Mouse (Mus musculus) limb, embryonic 12.5 days (tissue): ENCODE results near the gene Cul7. TPM values are rescaled to one million over a fixed set of nuclear protein-coding genes. Genes with fewer than 3 reads are reported as not detected.

ENCODE experiments used
- ATAC-seq: fragments of 200-750 bp; cut with Nextera tagmentation; 2 replicates; pipeline ENCODE4 v1.8.0; 2017; ENCODE audit warnings: low read depth, moderate TSS enrichment; ENCODE audit not compliant: insufficient number of reproducible peaks, insufficient read depth, low FRiP score, low TSS enrichment
- H3K27ac ChIP-seq: fragments of 300-500 bp; sonication (generic); 2 replicates; pipeline ENCODE4 v1.5.1; 2016; ENCODE audit warnings: mild to moderate bottlenecking, moderate library complexity
- H3K27me3 ChIP-seq: fragments of 300-500 bp; sonication (generic); 2 replicates; pipeline ENCODE4 v1.6.1; 2016; ENCODE audit warnings: mild to moderate bottlenecking, moderate library complexity
- H3K36me3 ChIP-seq: fragments of 300-500 bp; sonication (generic); 2 replicates; pipeline ENCODE4 v1.6.1; 2016; ENCODE audit warnings: mild to moderate bottlenecking, moderate library complexity
- H3K4me1 ChIP-seq: fragments of 300-500 bp; sonication (generic); replicated peaks from 2 replicates; pipeline ENCODE4 v1.6.1; 2016
- H3K4me2 ChIP-seq: fragments of 300-500 bp; sonication (generic); 2 replicates; pipeline ENCODE4 v1.6.1; 2016; ENCODE audit warnings: mild to moderate bottlenecking, moderate library complexity
- H3K4me3 ChIP-seq: fragments of 300-500 bp; sonication (generic); replicated peaks from 2 replicates; pipeline ENCODE4 v1.5.1; 2016; ENCODE audit warnings: mild to moderate bottlenecking
- H3K9ac ChIP-seq: fragments of 300-500 bp; sonication (generic); replicated peaks from 2 replicates; pipeline ENCODE4 v1.6.1; 2016; ENCODE audit warnings: mild to moderate bottlenecking, moderate library complexity
- H3K9me3 ChIP-seq: fragments of 300-500 bp; sonication (generic); 2 replicates; pipeline ENCODE4 v1.6.1; 2016; ENCODE audit warnings: mild to moderate bottlenecking, moderate library complexity
- whole genome bisulfite sequencing: fragments of 180-500 bp; shearing (Covaris S2); methylation state at CpG from one replicate; pipeline ENCODE4 v1.1.7; 2016; 5-methylcytosine and 5-hydroxymethylcytosine counted together
- polyA plus RNA-seq: library from polyadenylated mRNA; unstranded; fragments of >200 nt; fragmentation: Nextera tagmentation; extraction: Ambion mirVana; gene quantifications from 2 replicates; pipeline ENCODE4 v1.2.1, GENCODE M21; 2016

Cul7 gene
- polyA plus RNA-seq, 1 experiment from 2014 or later, result 56.1 TPM

DNA sequence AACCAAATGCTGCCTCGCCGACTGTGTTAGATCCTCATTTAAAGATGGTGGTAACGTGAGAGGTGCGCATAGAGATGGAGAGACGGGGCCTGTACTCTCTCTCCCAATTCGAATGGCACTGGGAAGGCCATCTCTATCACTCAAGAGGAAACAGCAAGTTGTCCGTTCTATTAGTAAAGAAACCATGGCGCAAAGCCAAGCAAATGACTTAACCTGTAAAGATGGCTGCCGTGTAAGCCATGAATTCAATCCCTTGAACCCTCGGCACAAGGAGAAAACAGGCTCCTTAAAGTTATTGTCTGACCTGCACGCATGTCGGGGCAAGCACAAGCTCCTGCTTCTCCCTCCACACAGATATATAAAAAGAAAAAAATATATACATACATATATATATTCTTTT, 32.3 kb upstream of the Cul7 start:
- H3K9ac ChIP-seq, result 0 out of 2 replicates have a peak overlapping the region, but pooled peaks have one; percentile 60
- H3K9me3 ChIP-seq, result no peaks in the 10 kb centered on the region
- H3K27ac ChIP-seq, result peak overlapping the region; percentile 99
- peak overlapping the region; percentile 61 for H3K4me2 ChIP-seq
- H3K4me3 ChIP-seq, result peak overlapping the region; percentile 27
- WGBS, result 6% methylated on average over 12 of the region's 12 CpGs
- no peaks in the 10 kb centered on the region for H3K36me3 ChIP-seq
- H3K27me3 ChIP-seq, result no peaks in the 10 kb centered on the region
- ATAC-seq, result no peak
- peaks cover 95% of the 10 kb centered on the region for H3K4me1 ChIP-seq

GRCm38 (mm10) chr17:46618394-46618768, 31.8 kb upstream of the Cul7 start:
- H3K9ac ChIP-seq, result peak overlapping the region; percentile 60; the same call in 1 of the 2 replicates
- H3K4me1 ChIP-seq, result peaks cover 95% of the 10 kb centered on the region
- no peaks in the 10 kb centered on the region for H3K27me3 ChIP-seq
- H3K4me3 ChIP-seq, result peak overlapping the region; percentile 27
- 2% methylated on average over 6 of the region's 6 CpGs for WGBS
- H3K9me3 ChIP-seq, result no peaks in the 10 kb centered on the region
- peak overlapping the region; percentile 99 for H3K27ac ChIP-seq
- H3K36me3 ChIP-seq, result no peaks in the 10 kb centered on the region
- H3K4me2 ChIP-seq, result peak overlapping the region; percentile 61
- peak; percentile 64 for ATAC-seq

- Histone ChIP-seq H3K9me3 (no peaks in the 10 kb centered on the region), H3K4me2 (peak overlapping the region; percentile 61), H3K36me3 (no peaks in the 10 kb centered on the region), H3K4me3 (peak overlapping the region; percentile 27), H3K27ac (peak overlapping the region; percentile 99), H3K27me3 (no peaks in the 10 kb centered on the region), H3K4me1 (peaks cover 95% of the 10 kb centered on the region), H3K9ac (peak overlapping the region; percentile 60)
- peak; percentile 39; the same call in 1 of the 2 replicates for ATAC-seq
- 3% methylated on average over 27 of the region's 27 CpGs for WGBS
Observed at GRCm38 (mm10) chr17:46618769-46619682, 31.1 kb upstream of the Cul7 start.

DNA sequence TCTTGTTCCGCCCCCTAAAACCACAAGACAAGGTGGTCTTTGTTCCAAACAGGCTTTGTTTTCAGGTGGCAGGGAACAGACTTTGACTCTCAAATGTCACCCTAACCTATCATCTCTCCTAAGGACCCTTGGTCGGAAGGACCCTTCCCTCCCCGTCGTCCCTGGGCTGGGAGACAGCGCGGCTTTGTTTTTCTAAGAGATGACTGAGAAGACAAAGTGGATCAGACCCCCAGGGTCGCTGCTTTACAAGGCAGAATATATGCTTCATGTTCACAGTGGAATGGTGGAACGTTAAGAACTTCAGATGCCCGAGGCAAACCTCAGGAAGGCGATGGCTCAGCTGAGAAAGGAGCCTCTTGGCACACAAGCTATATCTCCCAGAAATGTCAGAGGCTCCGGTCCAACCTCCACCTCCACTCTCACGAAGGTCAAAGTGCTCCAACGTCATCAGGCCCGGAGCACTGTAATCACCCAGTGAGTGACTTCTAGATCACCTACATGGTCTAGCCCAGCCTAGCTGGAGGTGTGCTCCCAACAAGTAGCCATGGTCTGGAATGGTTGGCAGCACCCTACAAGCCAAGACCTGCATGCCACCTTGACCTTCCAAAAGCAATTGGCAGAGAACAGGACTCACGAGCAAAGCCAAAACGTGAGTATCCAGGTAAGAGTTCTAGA, 30.3 kb upstream of the Cul7 start:
- H3K36me3 ChIP-seq, result no peaks in the 10 kb centered on the region
- no peaks in the 10 kb centered on the region for H3K9me3 ChIP-seq
- H3K27ac ChIP-seq, result peak overlapping the region; percentile 99
- H3K4me3 ChIP-seq, result peak overlapping the region; percentile 27
- H3K4me2 ChIP-seq, result peak overlapping the region; percentile 61
- peak overlapping the region; percentile 60 for H3K9ac ChIP-seq
- no peaks in the 10 kb centered on the region for H3K27me3 ChIP-seq
- ATAC-seq, result no peak
- 14% methylated on average over 16 of the region's 16 CpGs for WGBS
- peaks cover 97% of the 10 kb centered on the region for H3K4me1 ChIP-seq

GRCm38 (mm10) chr17:46621324-46621723, 28.8 kb upstream of the Cul7 start:
- H3K9me3 ChIP-seq, result no peaks in the 10 kb centered on the region
- H3K27ac ChIP-seq, result 0 out of 2 replicates have a peak overlapping the region, but pooled peaks have one; percentile 20
- no peaks in the 10 kb centered on the region for H3K36me3 ChIP-seq
- H3K27me3 ChIP-seq, result no peaks in the 10 kb centered on the region
- H3K4me2 ChIP-seq, result peak overlapping the region; percentile 20
- WGBS, result 43% methylated on average over 15 of the region's 15 CpGs
- no peak overlapping the region; the same call in 1 of the 2 replicates for H3K4me3 ChIP-seq
- peaks cover 99% of the 10 kb centered on the region for H3K4me1 ChIP-seq
- H3K9ac ChIP-seq, result no peak overlapping the region
- ATAC-seq, result no peak

GRCm38 (mm10) chr17:46622269-46622668, 27.9 kb upstream of the Cul7 start:
- no peak overlapping the region for H3K27ac ChIP-seq
- H3K4me2 ChIP-seq, result no peak overlapping the region
- H3K9ac ChIP-seq, result no peak overlapping the region
- ATAC-seq, result no peak
- peaks cover 99% of the 10 kb centered on the region for H3K4me1 ChIP-seq
- WGBS, result 65% methylated on average over 11 of the region's 11 CpGs
- no peaks in the 10 kb centered on the region for H3K36me3 ChIP-seq
- H3K9me3 ChIP-seq, result no peaks in the 10 kb centered on the region
- H3K4me3 ChIP-seq, result no peak overlapping the region
- H3K27me3 ChIP-seq, result no peaks in the 10 kb centered on the region

DNA sequence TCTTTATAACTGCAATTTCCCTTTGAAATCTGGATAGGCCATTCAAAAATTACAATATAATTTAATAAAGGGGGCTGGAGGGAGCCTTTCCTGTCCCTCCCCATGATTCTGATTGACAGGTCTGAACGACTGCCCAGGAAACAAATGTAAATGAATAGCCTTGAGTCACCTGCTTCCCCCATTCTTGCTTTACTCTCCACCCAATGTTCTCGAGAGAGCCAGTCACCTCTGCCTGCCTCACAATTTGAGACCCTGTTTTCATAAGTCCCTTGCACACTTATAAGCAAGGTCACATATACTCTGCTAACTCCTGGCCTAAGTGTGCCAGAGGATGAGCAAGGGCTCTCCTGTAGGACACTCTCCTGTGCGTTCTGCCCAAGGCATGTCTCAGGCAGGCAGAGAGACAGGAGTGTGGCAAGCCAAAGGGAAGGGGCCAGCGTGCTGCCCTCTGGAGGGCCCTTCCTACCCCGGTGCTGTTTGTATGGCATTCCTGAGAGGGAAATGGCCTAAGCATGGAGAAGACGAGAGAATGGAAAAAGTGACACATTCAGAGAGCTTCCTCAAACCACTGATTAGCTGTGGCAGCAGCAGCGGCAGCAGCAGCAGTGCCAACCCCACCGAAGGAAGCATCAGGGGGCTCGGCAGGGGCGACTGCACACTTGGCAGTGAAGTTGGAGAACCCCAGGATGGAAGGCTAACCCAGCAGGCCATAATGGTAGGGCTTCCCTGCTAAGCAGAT, 26.1 kb upstream of the Cul7 start:
- no peak for ATAC-seq

GRCm38 (mm10) chr17:46624598-46624997, 25.5 kb upstream of the Cul7 start:
- H3K9me3 ChIP-seq, result no peaks in the 10 kb centered on the region
- 0 out of 2 replicates have a peak overlapping the region, but pooled peaks have one; percentile 15 for H3K4me3 ChIP-seq
- peaks cover 86% of the 10 kb centered on the region for H3K4me1 ChIP-seq
- peak overlapping the region; percentile 73 for H3K27ac ChIP-seq
- no peak for ATAC-seq
- H3K4me2 ChIP-seq, result peak overlapping the region; percentile 44
- 34% methylated on average over 12 of the region's 12 CpGs for WGBS
- no peaks in the 10 kb centered on the region for H3K36me3 ChIP-seq
- no peaks in the 10 kb centered on the region for H3K27me3 ChIP-seq
- H3K9ac ChIP-seq, result peak overlapping the region; percentile 40; the same call in 1 of the 2 replicates

More for the DNA sequence above, 26.1 kb upstream of the Cul7 start:
- Histone ChIP-seq H3K27ac (peak overlapping the region; percentile 73), H3K27me3 (no peaks in the 10 kb centered on the region), H3K4me3 (0 out of 2 replicates have a peak overlapping the region, but pooled peaks have one; percentile 15), H3K9ac (peak overlapping the region; percentile 40; the same call in 1 of the 2 replicates), H3K36me3 (no peaks in the 10 kb centered on the region), H3K4me2 (peak overlapping the region; percentile 44), H3K4me1 (peaks cover 90% of the 10 kb centered on the region), H3K9me3 (no peaks in the 10 kb centered on the region)
- WGBS, result 27% methylated on average over 10 of the region's 10 CpGs

DNA sequence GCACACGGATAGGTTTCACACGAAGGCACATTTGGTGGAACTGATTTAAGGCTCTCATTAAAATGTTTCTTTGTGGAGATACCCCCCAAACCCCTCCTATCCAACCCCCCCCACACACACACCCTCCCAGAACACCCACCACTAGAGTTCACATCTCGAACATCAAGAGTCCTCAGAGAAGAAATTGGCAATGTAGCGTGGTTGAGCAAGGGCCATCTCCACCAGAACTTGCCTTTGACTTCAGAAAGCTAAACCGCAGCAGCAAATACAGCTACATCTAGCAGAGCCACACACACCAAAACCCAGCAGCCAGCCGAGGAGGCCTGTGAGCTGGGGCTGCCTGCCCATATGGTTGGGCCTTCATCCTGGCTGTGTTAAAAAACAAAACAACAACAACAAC, 22.7 kb upstream of the Cul7 start:
- 10% methylated on average over 6 of the region's 6 CpGs for WGBS
- H3K27me3 ChIP-seq, result no peaks in the 10 kb centered on the region
- peak overlapping the region; percentile 96 for H3K27ac ChIP-seq
- H3K9ac ChIP-seq, result peak overlapping the region; percentile 99
- no peaks in the 10 kb centered on the region for H3K9me3 ChIP-seq
- no peak for ATAC-seq
- H3K36me3 ChIP-seq, result peaks cover 11% of the 10 kb centered on the region
- H3K4me3 ChIP-seq, result peak overlapping the region; percentile 98
- H3K4me2 ChIP-seq, result peak overlapping the region; percentile 91
- H3K4me1 ChIP-seq, result peaks cover 79% of the 10 kb centered on the region

DNA sequence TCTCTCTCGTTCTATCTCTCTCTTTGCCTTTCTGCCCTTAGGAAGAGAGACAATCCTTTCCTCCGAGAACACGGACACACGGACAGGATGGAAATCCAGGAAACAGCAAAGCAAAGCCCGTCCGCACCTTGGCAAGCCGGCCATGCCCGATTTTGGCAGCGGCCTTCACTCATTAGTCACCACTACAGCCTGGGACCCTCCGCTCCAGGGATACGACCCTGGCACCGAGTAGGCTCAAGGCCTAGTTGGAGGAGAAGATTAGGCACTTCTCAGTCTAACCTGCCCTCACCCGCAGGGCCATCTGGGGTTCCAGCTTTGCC, 21.7 kb upstream of the Cul7 start:
- Histone ChIP-seq H3K9me3 (no peaks in the 10 kb centered on the region), H3K36me3 (peaks cover 20% of the 10 kb centered on the region), H3K9ac (peak overlapping the region; percentile 99), H3K4me1 (peaks cover 69% of the 10 kb centered on the region), H3K4me3 (peak overlapping the region; percentile 98), H3K4me2 (peak overlapping the region; percentile 91), H3K27me3 (no peaks in the 10 kb centered on the region), H3K27ac (peak overlapping the region; percentile 96)
- under 1% methylated on average over 13 of the region's 13 CpGs for WGBS
- no peak for ATAC-seq
